In the genomic region with DNA sequence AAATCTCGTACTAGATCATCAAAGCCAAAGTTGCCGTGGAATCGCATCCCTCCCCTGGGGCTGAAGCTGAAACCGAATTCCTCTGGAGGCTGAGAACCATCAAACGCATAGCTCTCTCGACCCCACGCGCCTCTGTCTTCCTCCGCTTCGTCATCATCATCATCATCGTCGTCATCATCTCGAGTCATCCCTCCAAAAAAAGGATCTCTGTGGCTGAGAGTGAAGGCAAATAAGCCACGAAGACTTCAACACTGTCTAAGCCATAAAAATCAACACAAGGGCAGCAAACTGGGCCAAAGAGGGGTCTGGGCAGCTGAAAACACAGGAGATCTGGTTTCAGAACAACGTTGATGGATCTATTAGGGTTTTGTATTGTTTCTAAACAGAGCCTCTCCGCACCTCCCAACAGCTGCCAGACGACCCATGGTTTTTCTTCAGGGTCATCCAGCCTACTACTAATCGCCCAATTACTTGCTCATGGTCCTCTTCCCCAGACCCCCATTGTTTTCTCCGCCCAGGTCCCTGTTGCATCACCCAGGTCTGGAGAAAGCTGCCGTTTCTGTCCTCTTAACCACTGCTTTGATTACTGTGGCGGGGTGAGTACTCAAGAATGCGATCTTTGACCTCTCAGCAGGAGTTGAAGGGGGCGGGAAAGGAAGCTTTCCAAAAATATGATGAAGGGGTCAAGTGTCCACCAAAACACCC, we compare ENCODE assay signal across 8 mouse cellular contexts. TPM values are rescaled to one million over a fixed set of nuclear protein-coding genes. Genes with fewer than 3 reads are reported as not detected.
DNase-seq lines count a peak whose midpoint lies in the region; ATAC-seq lines count a peak whose summit lies in the region.

No protein-coding gene starts in this region.

- peak overlapping the region; percentile 82 for H3K9ac ChIP-seq in kidney, embryonic 15.5 days
- H3K9ac ChIP-seq in limb, embryonic 15.5 days = peak overlapping the region; percentile 68

- no peak for DNase-seq in kidney, postnatal 14 days
- peak; percentile 50 for DNase-seq in T-cell, adult 2 months (ENCODE audit: low spot score)
- peak; percentile 40 for DNase-seq in naive thymus-derived CD4-positive, alpha-beta T cell, adult 2 months (ENCODE audit: low read depth)
- DNase-seq in gastrocnemius, postnatal 36 days = no peak

- peaks cover 14% of the 10 kb centered on the region for H3K4me1 ChIP-seq in kidney, embryonic 15.5 days
- H3K4me1 ChIP-seq in erythroblast, embryonic 14.5 days (ENCODE audit: control insufficient read depth) = peaks cover 23% of the 10 kb centered on the region
- peaks cover 21% of the 10 kb centered on the region for H3K4me1 ChIP-seq in limb, embryonic 15.5 days

- ATAC-seq in kidney, embryonic 15.5 days (replicated peaks; ENCODE audit: low FRiP score) = peak; percentile 76
- peak; percentile 12 for ATAC-seq in inflammation-experienced regulatory T-cells, adult 6 months
- peak; percentile 35; the same call in 1 of the 2 replicates for ATAC-seq in limb, embryonic 15.5 days (ENCODE audit: insufficient number of reproducible peaks, low FRiP score, low TSS enrichment, low read depth)

- peak overlapping the region; percentile 98 for H3K27ac ChIP-seq in kidney, embryonic 15.5 days
- H3K27ac ChIP-seq in limb, embryonic 15.5 days = peak overlapping the region; percentile 98

- peak overlapping the region; percentile 82 for H3K4me2 ChIP-seq in kidney, embryonic 15.5 days
- H3K4me2 ChIP-seq in limb, embryonic 15.5 days = peak overlapping the region; percentile 81

- WGBS in kidney, embryonic 15.5 days = 4% methylated on average over 23 of the region's 23 CpGs
- 2% methylated on average over 23 of the region's 23 CpGs for WGBS in limb, embryonic 15.5 days

- H3K27me3 ChIP-seq in kidney, embryonic 15.5 days = no peaks in the 10 kb centered on the region
- H3K27me3 ChIP-seq in erythroblast, embryonic 14.5 days (ENCODE audit: control insufficient read depth) = no peaks in the 10 kb centered on the region
- no peaks in the 10 kb centered on the region for H3K27me3 ChIP-seq in limb, embryonic 15.5 days

- H3K4me3 ChIP-seq in kidney, embryonic 15.5 days (replicated peaks) = peak overlapping the region; percentile 78
- peak overlapping the region; percentile 93 for H3K4me3 ChIP-seq in erythroblast, embryonic 14.5 days (replicated peaks)
- H3K4me3 ChIP-seq in limb, embryonic 15.5 days = peak overlapping the region; percentile 64

- H3K36me3 ChIP-seq in kidney, embryonic 15.5 days = peaks cover 61% of the 10 kb centered on the region
- peaks cover 62% of the 10 kb centered on the region for H3K36me3 ChIP-seq in erythroblast, embryonic 14.5 days (ENCODE audit: control insufficient read depth)
- peaks cover 41% of the 10 kb centered on the region for H3K36me3 ChIP-seq in limb, embryonic 15.5 days

- no peaks in the 10 kb centered on the region for H3K9me3 ChIP-seq in kidney, embryonic 15.5 days (replicated peaks)
- H3K9me3 ChIP-seq in erythroblast, embryonic 14.5 days (ENCODE audit: control insufficient read depth, low read length) = no peaks in the 10 kb centered on the region
- H3K9me3 ChIP-seq in limb, embryonic 15.5 days = no peaks in the 10 kb centered on the region

- intact Hi-C loops in gastrocnemius, postnatal 36 days (cut with DNase I) = loop anchor here (5.0 kb wide), 1 partner anchor 79 kb away; no protein-coding TSS in a partner anchor

RNA-seq across cellular contexts. Expression of a gene that starts 0.6 kb away (rescaled TPM):
- 174 and 180 TPM in 2 replicates for polyA plus RNA-seq in kidney, embryonic 15.5 days (2015; fragmentation: Nextera tagmentation; extraction: Ambion mirVana)
- polyA plus RNA-seq in erythroblast, embryonic 14.5 days (2012) = 6.0 and 6.7 TPM in 2 replicates
- 10 to 100 TPM; 59.6 to 87.0 (median 74.0) TPM for polyA plus RNA-seq in inflammation-experienced regulatory T-cells, adult 6 months (2017; shearing (Covaris generic))
- 143 and 146 TPM in 2 replicates for polyA plus RNA-seq in limb, embryonic 15.5 days (2015; fragmentation: Nextera tagmentation; extraction: Ambion mirVana)
- 10 to 100 TPM; 41.9 to 49.5 TPM for total RNA-seq in gastrocnemius, postnatal 36 days (2021)

RNA-seq across cellular contexts. Expression of a gene that starts 34.6 kb away (rescaled TPM):
- polyA plus RNA-seq in kidney, embryonic 15.5 days (2015; fragmentation: Nextera tagmentation; extraction: Ambion mirVana) = 11.9 and 13.2 TPM in 2 replicates
- polyA plus RNA-seq in erythroblast, embryonic 14.5 days (2012) = 0.01 and 0.03 TPM in 2 replicates
- polyA plus RNA-seq in inflammation-experienced regulatory T-cells, adult 6 months (2017; shearing (Covaris generic)) = 10 to 100 TPM; 21.8 to 24.1 (median 22.9) TPM
- polyA plus RNA-seq in limb, embryonic 15.5 days (2015; fragmentation: Nextera tagmentation; extraction: Ambion mirVana) = 18.6 and 18.9 TPM in 2 replicates
- total RNA-seq in gastrocnemius, postnatal 36 days (2021) = 10 to 100 TPM; 12.5 to 15.3 TPM

RNA-seq across cellular contexts. Expression of a gene that starts 53.5 kb away (rescaled TPM):
- polyA plus RNA-seq in kidney, embryonic 15.5 days (2015; fragmentation: Nextera tagmentation; extraction: Ambion mirVana) = 171 and 172 TPM in 2 replicates
- 0.43 and 0.89 TPM in 2 replicates for polyA plus RNA-seq in erythroblast, embryonic 14.5 days (2012)
- 100 to 1,000 TPM; 323 to 414 (median 404) TPM for polyA plus RNA-seq in inflammation-experienced regulatory T-cells, adult 6 months (2017; shearing (Covaris generic))
- 126 and 140 TPM in 2 replicates for polyA plus RNA-seq in limb, embryonic 15.5 days (2015; fragmentation: Nextera tagmentation; extraction: Ambion mirVana)
- total RNA-seq in gastrocnemius, postnatal 36 days (2021) = 10 to 100 TPM; 78.1 to 90.6 TPM

RNA-seq across cellular contexts. Expression of a gene that starts 54.5 kb away (rescaled TPM):
- polyA plus RNA-seq in kidney, embryonic 15.5 days (2015; fragmentation: Nextera tagmentation; extraction: Ambion mirVana) = 197 and 201 TPM in 2 replicates
- polyA plus RNA-seq in erythroblast, embryonic 14.5 days (2012) = 11.0 and 11.4 TPM in 2 replicates
- 100 to 1,000 TPM; 204 to 305 (median 225) TPM for polyA plus RNA-seq in inflammation-experienced regulatory T-cells, adult 6 months (2017; shearing (Covaris generic))
- polyA plus RNA-seq in limb, embryonic 15.5 days (2015; fragmentation: Nextera tagmentation; extraction: Ambion mirVana) = 172 and 174 TPM in 2 replicates
- 10 to 100 TPM; 80.6 to 90.5 TPM for total RNA-seq in gastrocnemius, postnatal 36 days (2021)

Comparison
In these comparisons a context has a peak if more than half of its experiments do, and no peak if none do; other contexts are left out.
1. ATAC-seq: peak in every context shown above with its lines; median percentile 76 in kidney, embryonic 15.5 days; 35 in limb, embryonic 15.5 days; 12 in inflammation-experienced regulatory T-cells, adult 6 months.
2. DNase-seq: peak in T-cell, adult 2 months (single experiment) and naive thymus-derived CD4-positive, alpha-beta T cell, adult 2 months (single experiment); none in kidney, postnatal 14 days (single experiment) and gastrocnemius, postnatal 36 days (0 of 2).
3. RNA of a gene that starts 34.6 kb away (polyA plus RNA-seq): 21.8 to 24.1 TPM in inflammation-experienced regulatory T-cells, adult 6 months, 18.6 to 18.9 TPM in limb, embryonic 15.5 days and 11.9 to 13.2 TPM in kidney, embryonic 15.5 days; 0.01 to 0.03 TPM in erythroblast, embryonic 14.5 days; every median in the first group is over 10 times any median in the second.
4. RNA of a gene that starts 53.5 kb away (polyA plus RNA-seq): 323 to 414 TPM in inflammation-experienced regulatory T-cells, adult 6 months, 171 to 172 TPM in kidney, embryonic 15.5 days and 126 to 140 TPM in limb, embryonic 15.5 days; 0.43 to 0.89 TPM in erythroblast, embryonic 14.5 days; every median in the first group is over 10 times any median in the second.
5. Peak in every context shown above with its lines, with median percentiles within 50 percentile points of each other: H3K4me3 ChIP-seq.